Mouse (Mus musculus): ENCODE results near the gene Dda1.

- TF ChIP-seq CTCF (IDR thresholded peaks at IDR 0.05; ENCODE audit: extremely low read depth, insufficient read depth, insufficient read length, insufficient replicate concordance) (no peak), POLR2A (IDR thresholded peaks at IDR 0.05; ENCODE audit: low read depth, low read length) (no peak)
Measured at GRCm38 (mm10) chr8:71456906-71457305, 12.1 kb upstream of the Dda1 start.
